Mouse (Mus musculus) adrenal gland, postnatal 36 days (tissue): ENCODE data around the gene Cys1. TPM values are rescaled to one million over a fixed set of nuclear protein-coding genes. Genes with fewer than 3 reads are reported as not detected.
A peak's percentile ranks its signal among the peaks of the same experiment; 100 is the strongest.
"Not testable (repeated sequence)": the region's sequence is repeated elsewhere in the genome, so short reads cannot be mapped to it uniquely, and the experiment has no call there.

Experiments used
- DNase-seq, 2 experiments: peaks; one replicate each; pipeline ENCODE4 v3.0.0; 2021; ENCODE audit warnings: mixed read lengths in 1 of 2
- total RNA-seq, 2 experiments: library from RNA; stranded (reverse); gene quantifications; 2 replicates each; pipeline ENCODE4 v1.2.3; 2021

Gene Cys1
- total RNA-seq, 2 experiments from 2014 or later, result 1.7 to 2.6 TPM

DNA sequence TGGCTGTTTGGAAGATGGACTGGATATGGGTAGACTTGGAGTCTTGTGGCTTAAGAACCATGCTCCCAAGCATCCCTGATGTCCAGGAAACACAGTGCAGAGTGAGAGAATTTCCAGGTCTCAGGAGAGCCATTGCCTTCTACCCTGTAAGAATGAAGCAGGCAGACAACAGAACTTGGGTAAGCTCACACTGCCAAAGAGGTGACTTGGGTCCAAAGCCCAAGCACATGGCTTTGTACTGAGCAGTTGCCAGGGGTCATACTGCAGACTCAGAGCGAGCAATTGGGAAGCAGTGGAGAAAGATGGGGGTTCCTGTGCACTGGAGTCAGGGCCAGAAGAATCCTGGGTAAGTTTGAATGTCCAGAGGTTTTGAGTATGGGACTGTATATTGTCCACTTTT lies 33.5 kb downstream of the Cys1 start:
- no peak for DNase-seq

DNA sequence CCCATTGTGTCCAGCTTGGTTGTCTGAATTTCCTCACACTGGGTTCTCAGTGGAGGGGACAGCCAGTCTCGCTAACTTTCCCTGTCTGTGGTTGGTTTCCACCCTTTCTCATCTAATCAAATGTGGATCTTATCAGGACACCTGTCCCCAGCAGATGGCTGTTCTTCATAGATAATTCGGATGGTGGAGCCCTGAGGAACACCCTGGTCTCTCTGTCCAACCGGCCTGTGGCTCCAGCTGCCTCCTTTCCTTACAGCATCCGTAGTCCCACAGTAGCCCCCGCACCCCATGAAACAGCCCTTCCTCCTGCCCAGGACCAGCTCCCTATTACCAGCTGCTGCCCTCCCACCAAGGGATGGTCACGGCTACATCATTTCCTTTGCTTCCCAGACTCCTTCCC lies 35.7 kb downstream of the Cys1 start:
- DNase-seq, result no peak

DNA sequence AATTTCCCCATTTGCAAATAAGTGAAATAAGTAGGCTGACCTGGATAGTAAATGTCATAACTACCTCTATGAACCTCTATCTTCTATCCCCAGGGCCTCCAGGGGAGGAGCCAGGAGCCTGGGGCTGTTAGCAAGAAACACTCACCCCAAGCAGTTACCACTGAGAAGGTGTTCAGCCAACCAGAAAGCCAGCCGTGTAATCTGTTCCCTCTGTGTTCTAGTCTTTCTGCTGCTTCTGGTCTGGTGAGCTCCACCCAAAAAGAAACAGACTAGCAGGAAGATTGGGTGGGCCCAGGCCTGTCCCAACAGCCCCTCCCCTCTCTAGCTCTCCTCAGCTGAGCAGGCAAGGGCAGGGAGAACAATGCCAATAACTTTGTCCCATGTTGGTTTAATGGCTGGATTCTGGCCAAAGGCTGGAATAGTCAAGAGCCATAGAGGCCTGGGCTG lies 37.5 kb downstream of the Cys1 start:
- DNase-seq, result no peak

- DNase-seq, result peak; percentile 76 to 80
Measured at GRCm38 (mm10) chr12:24642370-24642802, 39.2 kb downstream of the Cys1 start.

DNA sequence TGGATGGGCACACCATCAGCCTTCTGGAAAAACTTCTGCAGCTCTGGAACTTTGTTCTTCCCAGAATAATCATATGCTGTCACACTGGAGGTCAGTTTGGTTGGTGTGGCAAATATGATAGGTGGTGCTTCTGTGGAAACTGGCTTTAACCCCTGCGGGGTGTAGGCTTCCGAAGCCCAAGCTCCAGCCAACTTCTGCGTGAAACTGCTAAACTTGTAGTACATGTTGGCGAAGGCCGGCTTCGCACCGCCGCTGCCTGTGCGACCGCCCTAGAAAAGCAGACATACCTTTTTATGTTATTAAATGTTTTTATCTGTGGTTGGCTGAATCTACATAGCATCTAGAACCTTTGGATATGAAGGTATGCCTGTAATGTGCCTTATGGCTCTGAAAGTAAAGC lies 42.8 kb downstream of the Cys1 start:
- not testable (repeated sequence) for DNase-seq

GRCm38 (mm10) chr12:24634648-24635047 lies 47.0 kb downstream of the Cys1 start:
- no peak for DNase-seq

DNA sequence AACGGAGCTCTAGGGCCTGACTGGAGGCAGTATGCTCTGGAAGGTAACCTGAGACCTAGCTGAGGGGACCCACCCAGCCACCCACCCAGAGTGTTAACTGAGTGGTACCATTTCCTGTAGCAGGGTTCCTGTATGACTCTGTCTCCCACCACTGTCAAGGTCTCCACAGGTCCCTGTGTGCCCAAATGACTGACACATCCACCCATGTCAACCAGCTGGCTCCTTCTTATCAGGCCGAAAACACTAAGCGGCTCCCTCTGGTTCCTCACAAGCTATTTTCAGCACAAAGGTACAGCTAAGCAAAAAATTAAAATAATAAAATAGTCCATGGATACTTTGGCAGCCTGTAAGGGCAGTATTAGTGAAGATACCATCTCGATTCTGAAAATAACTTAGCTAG lies 47.4 kb downstream of the Cys1 start:
- no peak for DNase-seq

DNA sequence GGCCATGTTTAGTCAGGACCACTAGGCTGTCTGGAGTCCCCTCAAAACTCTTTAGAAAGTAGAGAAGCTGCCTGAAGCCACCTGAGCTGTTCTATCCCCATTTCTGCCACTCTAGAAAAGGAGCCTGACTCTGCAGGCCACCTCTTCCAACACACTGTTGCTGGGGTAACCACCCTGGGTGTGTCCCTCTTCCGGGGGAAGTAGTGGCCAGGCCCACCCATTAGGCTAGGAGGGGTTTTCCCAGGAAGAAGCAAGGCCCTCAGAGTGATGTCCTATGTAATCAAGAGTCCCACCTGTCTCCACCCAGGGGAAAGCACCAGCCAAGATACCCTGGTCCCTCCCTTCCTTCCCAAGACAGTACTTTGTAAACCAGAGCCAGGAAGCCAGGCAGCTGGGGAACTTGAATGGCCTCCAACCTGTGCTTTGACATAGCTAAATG lies 47.8 kb downstream of the Cys1 start:
- peak in 1 of 2 experiments; percentile 20 for DNase-seq

- no peak for DNase-seq
Measured at GRCm38 (mm10) chr12:24632404-24632803, 49.2 kb downstream of the Cys1 start.

DNA sequence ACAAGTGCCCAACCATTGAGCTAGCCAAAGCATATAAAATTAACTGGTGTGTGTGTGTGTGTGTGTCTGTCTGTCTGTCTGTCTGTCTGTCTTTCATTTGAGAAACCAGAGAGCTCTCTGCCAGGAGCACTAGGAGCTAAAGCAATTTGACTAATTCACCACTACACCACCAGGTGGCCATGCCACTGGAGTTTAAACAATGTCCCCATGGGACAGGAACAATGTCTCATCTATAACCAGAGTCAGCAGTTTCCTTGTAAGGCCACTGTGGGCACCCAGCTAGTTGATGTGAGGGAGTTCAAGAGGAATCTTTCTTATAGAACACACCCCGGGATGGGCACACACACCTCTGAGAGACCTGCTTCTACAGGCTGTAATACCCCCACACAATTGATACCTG lies 51.4 kb downstream of the Cys1 start:
- DNase-seq, result peak; percentile 52 to 72

DNA sequence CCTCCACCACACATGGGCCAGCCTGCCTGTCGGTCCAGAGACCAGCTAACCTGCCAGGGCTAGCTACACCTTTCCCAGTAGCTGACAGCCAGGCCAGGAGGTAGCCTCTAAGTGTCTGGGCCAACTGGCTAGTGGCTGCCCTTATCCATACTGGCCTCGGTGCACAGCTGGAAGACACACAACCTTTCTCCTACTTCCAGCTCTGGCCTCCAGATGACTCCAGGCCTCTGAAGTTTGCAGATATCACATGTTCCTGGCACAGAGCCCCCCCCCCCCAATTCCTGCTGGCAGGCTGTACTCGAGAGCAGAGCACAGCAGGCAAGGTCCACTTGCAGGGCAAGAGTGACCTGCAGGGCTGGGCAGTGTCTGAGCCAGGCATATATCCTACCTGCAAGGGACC lies 54.4 kb downstream of the Cys1 start:
- no peak for DNase-seq

- DNase-seq, result no peak
Measured at GRCm38 (mm10) chr12:24626401-24626800, 55.2 kb downstream of the Cys1 start.

DNA sequence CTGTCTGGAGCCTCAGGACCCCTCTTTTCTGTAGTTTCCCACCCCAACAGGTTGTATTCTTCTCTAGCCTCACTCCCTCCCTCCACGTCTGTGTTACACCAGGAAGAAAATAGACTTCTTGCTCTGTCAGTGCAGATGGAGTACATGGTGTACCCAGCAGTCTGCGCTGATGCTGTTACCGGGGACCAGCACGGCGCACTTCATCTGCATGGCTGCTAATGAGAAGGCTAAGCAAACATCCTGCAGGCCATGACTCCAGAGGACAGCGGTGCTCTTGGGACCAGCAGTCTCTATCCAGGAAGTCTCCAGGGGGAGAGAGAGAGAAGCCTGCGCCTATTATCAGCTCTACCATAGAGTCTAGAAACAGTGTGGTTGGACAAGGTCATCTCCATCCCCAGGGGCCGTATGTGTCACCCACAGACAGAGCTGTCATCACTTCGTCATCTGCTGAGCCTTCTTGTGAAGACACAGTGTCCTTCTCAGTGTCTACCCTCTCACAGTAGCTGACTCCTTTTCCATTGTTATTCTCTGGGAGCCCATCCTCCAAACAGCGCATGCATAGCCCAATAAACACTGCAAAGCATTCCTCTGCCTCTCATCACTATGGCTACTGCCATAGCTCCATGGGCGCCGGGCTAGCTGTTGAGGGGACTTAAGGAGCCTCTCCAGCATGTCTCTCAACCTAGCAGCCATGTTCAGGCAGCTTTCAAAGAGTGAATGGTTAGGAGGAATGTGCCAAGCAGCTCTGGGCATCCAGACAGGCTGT lies 57.9 kb downstream of the Cys1 start:
- peak; percentile 7 to 43 for DNase-seq

DNA sequence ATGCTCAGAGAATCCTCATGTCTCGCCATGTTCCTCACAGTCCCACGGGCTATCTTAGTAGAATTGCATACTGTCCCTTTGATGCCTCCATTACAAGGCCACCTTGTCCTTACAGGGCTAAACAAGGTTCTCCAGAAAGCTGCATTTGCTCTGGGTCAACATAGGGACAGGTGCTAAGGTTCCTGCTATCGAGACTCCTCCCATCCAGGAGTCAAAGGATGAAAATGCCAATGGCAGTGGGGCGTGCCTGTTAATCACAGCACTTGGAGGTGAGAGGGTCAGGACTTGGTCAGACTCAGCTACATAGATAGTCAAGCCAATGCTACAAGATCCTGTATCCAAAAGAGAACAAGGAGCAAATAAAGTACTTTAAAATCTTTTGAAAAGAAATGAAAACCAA lies 62.2 kb downstream of the Cys1 start:
- DNase-seq, result no peak

Other genes with a start within 250 kb of the Cys1 start
- gene Taf1b, start 183.5 kb downstream of the Cys1 start, total RNA-seq, result 10 to 100 TPM; 12.1 to 17.7 TPM
- 1 to 10 TPM in 1 of 2 experiments, under 1 TPM in 1; 0.56 to 1.1 TPM for gene Grhl1, start 109.5 kb downstream of the Cys1 start, total RNA-seq
- 10 to 100 TPM; 12.8 to 14.2 TPM for gene Klf11, start 30.5 kb downstream of the Cys1 start, total RNA-seq
- 10 to 100 TPM; 17.3 to 23.5 TPM for gene Rrm2, start 26.4 kb upstream of the Cys1 start, total RNA-seq
- gene Mboat2, start 149.1 kb upstream of the Cys1 start, total RNA-seq, result 10 to 100 TPM; 21.5 to 32.8 TPM